Mouse (Mus musculus): ENCODE measurements around the gene Serpina1e. TPM values are rescaled to one million over a fixed set of nuclear protein-coding genes. Genes with fewer than 3 reads are reported as not detected.
A peak's percentile ranks its signal among the peaks of the same experiment; 100 is the strongest.

The Serpina1e gene
- total RNA-seq (2014; rRNA removed) (1,162 and 7,105 TPM in 2 replicates), polyA plus RNA-seq (2012; rRNA removed) (268 and 557 TPM in 2 replicates)

DNA sequence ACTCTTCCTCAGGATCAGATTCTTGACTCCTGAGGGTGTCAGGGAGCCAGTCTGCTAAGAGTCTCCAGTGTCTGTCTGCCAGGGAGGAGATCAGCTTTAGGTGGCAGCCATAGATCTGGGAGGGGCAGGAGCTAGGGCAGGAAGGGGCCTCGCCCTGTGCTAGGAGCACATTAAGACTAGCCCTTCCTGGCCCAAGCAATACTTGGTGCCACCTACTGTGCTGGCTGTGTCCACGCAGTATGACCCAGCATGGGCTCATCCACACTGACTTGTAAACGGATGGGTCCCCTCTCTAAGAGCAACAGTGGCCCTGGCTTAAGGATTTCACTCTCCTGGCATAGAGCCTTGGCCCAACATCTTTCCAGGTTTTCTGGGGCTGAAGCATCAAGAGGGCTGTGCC is at the start of gene Serpina1e:
Gene Serpina1e, minus strand, starts transcription at position 178 of the 400 bp plus-strand sequence.
- TF ChIP-seq POLR2A (IDR thresholded peaks at IDR 0.05; ENCODE audit: extremely low read depth, insufficient read depth, low read length), result no peak
- no peak for TF ChIP-seq CTCF (IDR thresholded peaks at IDR 0.05; ENCODE audit: low read depth, low read length)
- H3K27ac ChIP-seq (replicated peaks; ENCODE audit: insufficient read depth, low read depth, low read length), result peak within 1 kb of the TSS; percentile 73; the same call in 1 of the 2 replicates
- H3K4me3 ChIP-seq (ENCODE audit: insufficient read depth, low read depth, low read length), result no peak within 1 kb of the TSS
- peaks cover 19% of the 10 kb centered on the region for H3K4me1 ChIP-seq (ENCODE audit: control insufficient read depth, insufficient read depth, low read length)
- H3K36me3 ChIP-seq (ENCODE audit: control insufficient read depth, insufficient read depth, low read length), result peaks cover under 1% of the 10 kb centered on the region; the same call in 1 of the 2 replicates
- no peaks in the 10 kb centered on the region for H3K79me2 ChIP-seq (ENCODE audit: control insufficient read depth, insufficient read depth, low read length)
- DNase-seq (ENCODE audit: extremely low read depth, low read depth, low spot score), result no peak
- H3K9ac ChIP-seq (ENCODE audit: low read depth, low read length), result no peak within 1 kb of the TSS; the same call in 1 of the 2 replicates
- H3K27me3 ChIP-seq (ENCODE audit: control insufficient read depth, insufficient read depth, low read length), result no peaks in the 10 kb centered on the region
- WGBS, result 81% methylated on average over 3 of the region's 3 CpGs

DNA sequence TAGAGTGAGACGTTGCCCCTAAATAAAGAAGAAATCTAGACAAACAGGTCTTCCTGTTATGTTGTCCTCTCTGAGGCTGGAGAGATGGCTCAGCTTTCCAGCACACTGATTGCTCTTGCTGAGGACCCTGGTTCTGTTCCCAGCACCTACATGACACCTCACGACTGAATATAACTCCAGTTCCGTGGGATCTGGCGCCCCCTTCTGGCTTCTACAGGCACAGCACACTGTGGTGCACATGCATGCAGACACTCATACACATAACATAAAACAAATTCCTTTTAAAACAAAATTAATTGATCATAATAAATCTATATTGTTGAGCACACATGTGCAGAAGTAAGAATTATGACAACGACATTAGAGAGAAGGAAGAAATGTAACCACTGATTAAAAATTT is 45.9 kb upstream of the Serpina1e start:
- TF ChIP-seq CTCF (IDR thresholded peaks at IDR 0.05; ENCODE audit: low read depth, low read length) (peak; percentile 30; the same call in 1 of the 2 replicates), POLR2A (IDR thresholded peaks at IDR 0.05; ENCODE audit: extremely low read depth, insufficient read depth, low read length) (no peak)
- peaks cover 11% of the 10 kb centered on the region for H3K4me1 ChIP-seq (ENCODE audit: control insufficient read depth, insufficient read depth, low read length)

DNA sequence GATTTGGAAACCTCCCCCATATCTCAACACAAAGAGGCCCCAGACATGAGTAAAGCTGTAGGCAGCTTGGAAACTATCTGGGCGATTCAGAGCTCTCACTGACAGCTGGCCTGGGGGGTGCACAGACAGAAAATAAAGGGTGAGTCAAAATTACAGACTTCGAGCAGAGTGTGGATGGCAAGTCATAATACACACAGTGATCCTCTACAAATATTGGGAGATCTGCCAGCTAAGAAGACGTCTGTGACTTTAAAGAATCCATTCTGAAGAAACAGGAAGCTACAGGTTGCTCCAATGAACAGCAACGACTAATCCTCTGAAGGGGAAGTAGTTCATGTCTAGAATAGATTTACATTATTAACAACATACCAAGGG is 44.5 kb upstream of the Serpina1e start:
- no peak for DNase-seq (ENCODE audit: extremely low read depth, low read depth, low spot score)
- Histone ChIP-seq H3K27ac (replicated peaks; ENCODE audit: insufficient read depth, low read depth, low read length) (peak overlapping the region; percentile 91), H3K36me3 (ENCODE audit: control insufficient read depth, insufficient read depth, low read length) (no peaks in the 10 kb centered on the region), H3K27me3 (ENCODE audit: control insufficient read depth, insufficient read depth, low read length) (no peaks in the 10 kb centered on the region), H3K79me2 (ENCODE audit: control insufficient read depth, insufficient read depth, low read length) (no peaks in the 10 kb centered on the region), H3K4me1 (ENCODE audit: control insufficient read depth, insufficient read depth, low read length) (peaks cover 11% of the 10 kb centered on the region), H3K9ac (ENCODE audit: low read depth, low read length) (no peak overlapping the region; the same call in 1 of the 2 replicates), H3K4me3 (ENCODE audit: insufficient read depth, low read depth, low read length) (no peak overlapping the region)
- 7% methylated on average over 4 of the region's 4 CpGs for WGBS
- TF ChIP-seq POLR2A (IDR thresholded peaks at IDR 0.05; ENCODE audit: extremely low read depth, insufficient read depth, low read length) (no peak), CTCF (IDR thresholded peaks at IDR 0.05; ENCODE audit: low read depth, low read length) (no peak)

More for the DNA sequence above, 45.9 kb upstream of the Serpina1e start:
- no peak overlapping the region for H3K27ac ChIP-seq (replicated peaks; ENCODE audit: insufficient read depth, low read depth, low read length)
- H3K36me3 ChIP-seq (ENCODE audit: control insufficient read depth, insufficient read depth, low read length), result no peaks in the 10 kb centered on the region
- no peaks in the 10 kb centered on the region for H3K79me2 ChIP-seq (ENCODE audit: control insufficient read depth, insufficient read depth, low read length)
- H3K4me3 ChIP-seq (ENCODE audit: insufficient read depth, low read depth, low read length), result no peak overlapping the region
- no peak overlapping the region for H3K9ac ChIP-seq (ENCODE audit: low read depth, low read length)
- DNase-seq (ENCODE audit: extremely low read depth, low read depth, low spot score), result no peak
- WGBS, result 87% methylated on average over 5 of the region's 5 CpGs
- H3K27me3 ChIP-seq (ENCODE audit: control insufficient read depth, insufficient read depth, low read length), result no peaks in the 10 kb centered on the region

DNA sequence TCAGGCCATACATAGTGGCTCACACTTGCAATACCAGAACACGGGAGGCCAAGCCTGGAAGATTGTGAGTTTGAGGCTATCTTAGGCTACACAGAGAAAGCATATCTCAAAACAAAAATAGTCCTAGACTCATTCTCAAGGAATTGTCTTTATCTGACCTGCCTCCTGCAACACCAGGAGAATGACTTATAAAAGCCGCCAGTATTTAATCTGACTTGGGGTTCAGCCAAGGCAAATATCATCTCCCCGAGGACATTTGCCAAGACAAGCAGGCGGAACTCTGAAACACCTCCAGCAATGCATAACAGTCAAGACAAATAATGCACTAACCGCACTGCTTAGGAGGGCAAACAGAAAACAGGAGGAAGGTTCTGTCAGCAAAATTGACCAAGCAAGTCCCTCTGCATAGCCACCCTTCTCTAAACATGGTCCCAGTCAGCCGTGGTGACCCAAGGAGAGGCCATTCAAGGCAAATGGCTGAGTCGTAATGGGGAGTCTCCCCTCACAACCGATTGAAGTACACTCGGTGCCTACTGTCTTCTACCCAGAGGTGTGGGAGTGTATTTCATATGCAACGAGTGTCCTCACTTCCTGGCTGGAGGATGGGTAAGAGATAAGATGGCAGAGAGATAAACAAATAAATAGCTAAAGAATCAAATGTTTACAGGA is 43.9 kb upstream of the Serpina1e start:
- 7% methylated on average over 10 of the region's 10 CpGs for WGBS
- H3K79me2 ChIP-seq (ENCODE audit: control insufficient read depth, insufficient read depth, low read length), result no peaks in the 10 kb centered on the region
- TF ChIP-seq POLR2A (IDR thresholded peaks at IDR 0.05; ENCODE audit: extremely low read depth, insufficient read depth, low read length), result no peak
- TF ChIP-seq CTCF (IDR thresholded peaks at IDR 0.05; ENCODE audit: low read depth, low read length), result no peak
- H3K36me3 ChIP-seq (ENCODE audit: control insufficient read depth, insufficient read depth, low read length), result no peaks in the 10 kb centered on the region
- peak overlapping the region; percentile 60 for H3K9ac ChIP-seq (ENCODE audit: low read depth, low read length)
- H3K27me3 ChIP-seq (ENCODE audit: control insufficient read depth, insufficient read depth, low read length), result no peaks in the 10 kb centered on the region
- H3K4me1 ChIP-seq (ENCODE audit: control insufficient read depth, insufficient read depth, low read length), result peaks cover 11% of the 10 kb centered on the region
- no peak overlapping the region for H3K4me3 ChIP-seq (ENCODE audit: insufficient read depth, low read depth, low read length)
- H3K27ac ChIP-seq (replicated peaks; ENCODE audit: insufficient read depth, low read depth, low read length), result peak overlapping the region; percentile 91
- peak; percentile 95 for DNase-seq (ENCODE audit: extremely low read depth, low read depth, low spot score)

DNA sequence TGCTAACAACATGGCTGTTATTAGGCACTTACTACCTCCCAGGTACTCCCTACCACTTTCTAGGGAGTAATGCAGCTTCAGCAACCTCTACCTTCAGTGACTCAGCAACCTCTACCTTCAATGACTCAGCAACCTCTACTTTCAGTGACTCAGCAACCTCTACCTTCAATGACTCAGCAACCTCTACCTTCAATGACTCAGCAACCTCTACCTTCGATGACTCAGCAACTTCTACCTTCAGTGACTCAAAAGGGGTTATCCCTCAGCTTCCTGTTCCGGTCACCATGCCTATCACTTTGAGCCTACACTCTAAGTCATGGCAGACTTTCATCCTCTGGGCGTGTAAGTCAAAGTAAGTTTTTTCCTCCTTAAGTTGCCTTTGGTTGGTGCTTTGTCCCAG is 41.8 kb upstream of the Serpina1e start:
- Histone ChIP-seq H3K4me3 (ENCODE audit: insufficient read depth, low read depth, low read length) (no peak overlapping the region), H3K36me3 (ENCODE audit: control insufficient read depth, insufficient read depth, low read length) (no peaks in the 10 kb centered on the region), H3K27ac (replicated peaks; ENCODE audit: insufficient read depth, low read depth, low read length) (no peak overlapping the region), H3K79me2 (ENCODE audit: control insufficient read depth, insufficient read depth, low read length) (no peaks in the 10 kb centered on the region), H3K27me3 (ENCODE audit: control insufficient read depth, insufficient read depth, low read length) (no peaks in the 10 kb centered on the region), H3K4me1 (ENCODE audit: control insufficient read depth, insufficient read depth, low read length) (peaks cover 22% of the 10 kb centered on the region), H3K9ac (ENCODE audit: low read depth, low read length) (no peak overlapping the region)
- 93% methylated on average over 3 of the region's 3 CpGs for WGBS
- no peak for DNase-seq (ENCODE audit: extremely low read depth, low read depth, low spot score)
- TF ChIP-seq POLR2A (IDR thresholded peaks at IDR 0.05; ENCODE audit: extremely low read depth, insufficient read depth, low read length) (no peak), CTCF (IDR thresholded peaks at IDR 0.05; ENCODE audit: low read depth, low read length) (no peak)

DNA sequence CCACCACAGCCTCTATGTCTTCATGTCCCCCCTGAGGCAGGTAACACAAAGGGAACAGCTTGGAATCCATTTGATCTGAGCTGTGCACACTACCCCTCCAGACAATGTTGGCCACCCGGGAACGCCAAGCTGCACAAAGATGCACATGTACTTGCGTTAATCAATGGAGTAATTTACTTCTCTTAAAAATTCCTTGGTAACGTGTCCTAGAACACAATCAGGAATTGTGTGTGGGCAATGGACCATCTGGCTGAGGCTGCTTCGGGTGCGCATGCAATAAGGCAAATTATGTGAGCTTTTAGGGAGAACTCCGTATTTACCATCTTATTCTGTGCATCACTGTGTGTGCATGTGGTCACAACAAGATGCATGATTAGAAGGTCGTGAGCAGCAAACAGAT is 40.8 kb upstream of the Serpina1e start:
- Histone ChIP-seq H3K9ac (ENCODE audit: low read depth, low read length) (no peak overlapping the region), H3K4me3 (ENCODE audit: insufficient read depth, low read depth, low read length) (no peak overlapping the region), H3K4me1 (ENCODE audit: control insufficient read depth, insufficient read depth, low read length) (peaks cover 22% of the 10 kb centered on the region), H3K79me2 (ENCODE audit: control insufficient read depth, insufficient read depth, low read length) (no peaks in the 10 kb centered on the region), H3K27ac (replicated peaks; ENCODE audit: insufficient read depth, low read depth, low read length) (no peak overlapping the region), H3K36me3 (ENCODE audit: control insufficient read depth, insufficient read depth, low read length) (no peaks in the 10 kb centered on the region), H3K27me3 (ENCODE audit: control insufficient read depth, insufficient read depth, low read length) (no peaks in the 10 kb centered on the region)
- DNase-seq (ENCODE audit: extremely low read depth, low read depth, low spot score), result no peak
- TF ChIP-seq CTCF (IDR thresholded peaks at IDR 0.05; ENCODE audit: low read depth, low read length) (no peak), POLR2A (IDR thresholded peaks at IDR 0.05; ENCODE audit: extremely low read depth, insufficient read depth, low read length) (no peak)
- WGBS, result 94% methylated on average over 8 of the region's 8 CpGs

Data from liver, adult 2 months (tissue).